Mouse (Mus musculus) left cerebral cortex, postnatal 36 days (tissue): ENCODE measurements around the gene Sept9. TPM values are rescaled to one million over a fixed set of nuclear protein-coding genes. Genes with fewer than 3 reads are reported as not detected.

Experiments used
- DNase-seq, 2 experiments: peaks; one replicate each; pipeline ENCODE4 v3.0.0; 2021 to 2022; ENCODE audit warnings: low spot score in 2 of 2, mixed read lengths in 1 of 2
- intact Hi-C: fragments of 180-260 bp; cut with DNase I; formaldehyde crosslinking; loops from one replicate; pipeline ENCODE4 v1.15.1; 2025
- total RNA-seq, 2 experiments: library from RNA; stranded (reverse); gene quantifications; 2 replicates each; pipeline ENCODE4 v1.2.3; 2021

The Sept9 gene
- total RNA-seq, 2 experiments from 2014 or later, result 74.3 to 77.1 TPM

GRCm38 (mm10) chr11:117256840-117257239 lies 57.4 kb downstream of the Sept9 start:
- no peak for DNase-seq
- intact Hi-C loops, result no loop called here

- intact Hi-C loops, result no loop called here
- no peak for DNase-seq
Measured at GRCm38 (mm10) chr11:117257266-117257665, 57.8 kb downstream of the Sept9 start.

- DNase-seq, result no peak
- intact Hi-C loops, result no loop called here
Measured at GRCm38 (mm10) chr11:117257842-117258241, 58.4 kb downstream of the Sept9 start.

DNA sequence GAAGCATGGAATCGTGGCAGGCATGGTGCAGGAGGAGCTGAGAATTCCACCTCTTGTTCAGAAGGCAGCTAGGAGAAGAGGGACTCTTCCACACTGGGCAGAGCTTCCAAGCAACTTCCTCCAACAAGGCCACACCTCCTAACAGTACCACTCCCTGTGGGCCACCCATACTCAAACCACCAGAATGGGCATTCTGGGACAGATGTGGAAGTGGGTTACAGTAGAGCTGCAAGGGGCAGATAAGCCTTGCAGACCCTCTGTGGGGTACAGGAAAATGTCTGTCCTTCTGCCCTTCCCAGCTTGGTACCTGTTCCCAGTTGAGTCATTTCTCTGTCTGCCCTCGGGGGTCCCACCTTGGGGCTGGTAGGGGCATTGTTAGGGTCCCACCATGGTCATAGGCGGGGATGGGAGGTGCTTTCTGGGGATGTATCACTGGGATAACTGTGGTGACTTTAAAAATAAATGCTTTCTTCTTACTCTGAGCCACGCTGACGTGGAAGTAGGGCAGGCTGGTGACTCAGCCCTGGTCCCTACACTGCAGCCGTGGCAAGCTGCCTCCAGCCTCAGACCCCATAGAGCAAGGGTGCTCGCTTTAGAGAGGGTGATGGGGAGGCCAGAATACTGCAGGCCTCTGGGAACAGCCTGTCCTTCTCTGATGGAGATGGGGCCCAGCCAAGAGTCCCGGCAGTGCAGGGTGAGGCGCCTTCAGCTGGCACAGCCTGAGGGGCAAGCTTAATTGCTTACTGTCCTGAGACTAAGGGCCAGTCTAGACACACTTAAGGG lies 59.9 kb downstream of the Sept9 start:
- intact Hi-C loops, result no loop called here
- peak; percentile 37 to 40 for DNase-seq

GRCm38 (mm10) chr11:117260631-117261030 lies 61.2 kb downstream of the Sept9 start:
- no peak for DNase-seq
- intact Hi-C loops, result no loop called here

- no peak for DNase-seq
- intact Hi-C loops, result no loop called here
Measured at GRCm38 (mm10) chr11:117263096-117263808, 63.8 kb downstream of the Sept9 start.

DNA sequence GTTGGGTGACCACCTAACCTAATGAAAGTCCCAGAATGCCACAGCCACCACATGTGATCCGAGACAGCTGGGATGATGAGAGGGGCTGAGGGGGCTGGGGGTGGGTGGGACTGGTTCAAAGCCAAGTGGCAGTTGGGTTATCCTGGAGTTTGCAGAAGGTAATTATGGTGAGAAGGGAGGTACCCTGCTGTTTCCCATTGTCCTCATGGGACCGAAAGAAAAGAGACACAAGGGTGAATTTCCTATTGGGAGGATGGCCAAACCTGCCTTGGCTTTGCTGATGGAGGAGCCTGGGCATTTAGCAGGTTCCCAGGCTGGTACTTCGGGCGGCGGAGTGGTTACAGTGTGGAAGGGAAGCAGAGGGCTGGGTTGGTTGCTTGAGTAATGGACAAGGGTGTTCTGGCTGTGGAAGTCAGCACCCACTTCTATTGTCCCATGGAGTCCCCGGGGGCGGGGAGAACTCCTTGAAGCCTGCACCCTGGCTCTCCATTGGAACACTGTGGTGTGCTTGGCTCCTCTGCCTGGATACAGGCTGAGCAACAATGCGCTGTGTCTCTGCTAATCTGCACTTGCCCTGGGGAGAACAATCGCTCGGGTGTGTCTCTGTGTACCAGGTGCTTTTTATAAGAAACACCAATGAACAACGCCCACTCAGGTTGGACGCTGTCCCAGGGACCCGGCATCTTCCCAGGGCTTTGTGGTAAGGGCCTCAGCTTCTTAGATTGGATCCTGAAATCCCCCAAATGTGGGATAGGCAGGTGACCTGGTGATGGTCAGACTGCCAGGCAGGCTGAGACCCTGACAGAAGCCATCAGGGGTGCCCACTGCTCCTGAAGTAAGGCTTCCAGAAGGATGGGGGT lies 64.9 kb downstream of the Sept9 start:
- intact Hi-C loops, result no loop called here
- DNase-seq, result peak; percentile 62 to 70

DNA sequence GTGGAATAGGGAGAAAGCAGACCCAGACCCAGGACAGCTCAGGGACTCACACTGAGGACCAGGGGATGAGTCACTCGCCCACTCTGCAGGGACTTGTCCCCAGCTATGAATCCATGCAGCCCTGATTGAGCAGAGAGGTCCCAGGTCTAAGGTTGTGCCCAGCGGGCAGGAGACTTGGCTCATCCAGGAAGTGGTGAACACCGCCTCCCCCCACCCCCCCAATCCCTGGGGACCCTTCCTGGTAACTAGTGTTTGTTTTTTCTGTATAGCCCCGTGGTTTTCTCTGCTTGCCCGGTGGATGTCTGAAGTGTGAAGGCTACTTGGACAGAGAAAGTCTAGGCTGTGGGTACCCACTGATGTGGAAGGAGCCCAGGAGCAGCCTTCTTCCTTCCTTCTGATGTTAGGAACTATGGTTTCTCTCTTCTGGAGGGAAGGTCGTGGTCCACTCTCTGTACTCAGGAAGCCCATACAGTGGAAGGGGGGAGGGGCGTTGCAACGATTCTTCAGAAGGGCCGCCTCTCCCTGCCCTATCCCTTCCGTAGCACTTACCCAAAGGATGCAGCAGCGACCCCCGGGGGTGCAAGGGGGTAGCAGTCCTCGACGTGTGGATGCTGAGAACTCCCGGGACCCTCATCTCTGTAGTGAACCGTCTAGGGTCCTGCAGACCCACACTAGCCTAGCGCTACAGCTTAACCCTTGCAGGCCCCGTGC lies 66.0 kb downstream of the Sept9 start:
- intact Hi-C loops, result no loop called here
- peak in 1 of 2 experiments; percentile 36 for DNase-seq

DNA sequence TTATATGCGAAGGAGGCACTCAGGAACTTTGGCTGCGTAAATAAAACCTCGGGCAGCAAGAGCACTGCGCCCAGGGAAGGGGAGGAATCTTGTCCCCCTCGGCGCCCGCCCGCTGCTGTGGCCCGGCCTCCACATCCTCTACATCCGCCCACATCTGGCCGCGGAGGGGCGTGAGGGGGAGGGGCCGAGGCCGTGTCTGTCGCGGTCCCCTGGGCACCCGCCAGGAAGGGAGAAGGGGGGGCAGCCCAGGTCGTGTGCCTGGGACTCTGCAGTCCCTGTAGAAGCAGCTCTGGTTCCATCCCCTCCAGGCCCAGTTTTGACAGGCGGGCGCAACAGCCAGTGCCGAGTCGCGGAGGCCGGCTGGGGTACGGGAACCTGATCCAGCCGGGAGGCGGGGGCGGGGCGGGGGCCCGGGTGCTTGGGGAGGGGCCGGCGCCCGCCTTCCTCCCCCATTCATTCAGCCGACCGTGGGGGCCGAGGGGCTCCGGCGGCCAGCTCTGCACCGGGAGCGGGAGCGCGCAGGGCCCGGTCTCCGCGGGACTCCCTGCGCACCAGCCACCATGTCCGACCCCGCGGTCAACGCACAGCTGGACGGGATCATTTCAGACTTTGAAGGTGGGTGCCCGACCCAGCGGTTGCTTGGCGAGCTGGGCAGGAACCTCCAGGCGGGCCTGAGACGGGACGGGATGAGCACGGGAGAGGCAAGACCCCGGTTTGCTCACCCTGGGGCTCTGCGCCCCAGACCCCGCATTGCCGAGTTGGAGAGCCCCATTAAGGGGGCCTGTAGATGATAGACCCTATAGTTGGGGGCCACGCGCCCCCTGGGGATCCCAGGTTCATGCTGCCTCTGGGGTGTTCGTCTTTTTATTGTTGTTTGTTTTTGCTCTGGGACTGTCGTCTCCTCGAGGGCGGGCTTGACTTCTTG lies 66.8 kb downstream of the Sept9 start:
- intact Hi-C loops, result loop anchor here (2.0 kb wide), 1 partner anchor 27 kb away; no protein-coding TSS in a partner anchor
- DNase-seq, result peak; percentile 77 to 78

DNA sequence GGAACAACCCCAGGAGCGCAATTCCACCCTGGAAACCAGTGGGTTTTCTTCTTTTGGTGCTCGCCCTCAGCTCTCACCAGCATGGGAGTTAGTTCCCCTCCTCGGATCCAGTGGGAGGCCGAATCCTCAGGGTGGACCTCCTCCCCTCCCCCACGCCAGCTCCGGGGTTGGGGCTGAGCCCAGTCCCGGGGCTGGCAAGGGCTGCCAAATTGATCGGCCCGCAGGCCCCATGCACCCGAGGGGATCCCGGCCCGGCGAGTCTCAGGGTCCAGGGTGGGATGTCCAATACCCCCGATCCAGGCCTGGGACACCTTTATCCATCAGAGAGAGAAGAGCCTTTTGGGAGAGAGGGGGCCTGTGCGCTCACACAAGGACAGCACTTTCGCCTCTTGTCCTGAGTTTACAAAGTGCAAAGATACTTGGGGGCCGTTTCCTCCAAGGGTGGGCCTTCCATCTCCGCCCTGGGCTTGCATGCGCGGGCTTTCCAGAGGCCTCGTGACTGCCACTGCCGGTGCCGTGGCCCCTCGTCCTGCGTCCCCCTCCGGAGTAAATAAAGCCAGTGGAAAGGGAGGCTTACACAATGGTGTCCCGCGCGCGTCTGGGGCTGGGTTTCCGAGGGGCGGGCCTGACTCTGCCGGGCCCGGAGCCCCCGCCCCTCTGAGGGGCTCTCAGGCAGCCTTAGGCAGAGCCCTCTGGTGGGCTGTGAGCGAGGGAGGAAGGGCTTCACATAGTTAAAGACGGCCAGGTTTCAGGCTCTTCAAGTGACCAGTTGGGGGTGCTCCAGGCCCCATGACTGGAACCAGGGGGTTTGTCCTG lies 67.7 kb downstream of the Sept9 start:
- intact Hi-C loops, result loop anchor here (2.0 kb wide), 1 partner anchor 28 kb away; no protein-coding TSS in a partner anchor
- DNase-seq, result peak; percentile 41 to 59

- DNase-seq, result no peak
- intact Hi-C loops, result loop anchor here (2.0 kb wide), 2 partner anchors 29 to 45 kb away; no protein-coding TSS in a partner anchor
Measured at GRCm38 (mm10) chr11:117267828-117268227, 68.4 kb downstream of the Sept9 start.

DNA sequence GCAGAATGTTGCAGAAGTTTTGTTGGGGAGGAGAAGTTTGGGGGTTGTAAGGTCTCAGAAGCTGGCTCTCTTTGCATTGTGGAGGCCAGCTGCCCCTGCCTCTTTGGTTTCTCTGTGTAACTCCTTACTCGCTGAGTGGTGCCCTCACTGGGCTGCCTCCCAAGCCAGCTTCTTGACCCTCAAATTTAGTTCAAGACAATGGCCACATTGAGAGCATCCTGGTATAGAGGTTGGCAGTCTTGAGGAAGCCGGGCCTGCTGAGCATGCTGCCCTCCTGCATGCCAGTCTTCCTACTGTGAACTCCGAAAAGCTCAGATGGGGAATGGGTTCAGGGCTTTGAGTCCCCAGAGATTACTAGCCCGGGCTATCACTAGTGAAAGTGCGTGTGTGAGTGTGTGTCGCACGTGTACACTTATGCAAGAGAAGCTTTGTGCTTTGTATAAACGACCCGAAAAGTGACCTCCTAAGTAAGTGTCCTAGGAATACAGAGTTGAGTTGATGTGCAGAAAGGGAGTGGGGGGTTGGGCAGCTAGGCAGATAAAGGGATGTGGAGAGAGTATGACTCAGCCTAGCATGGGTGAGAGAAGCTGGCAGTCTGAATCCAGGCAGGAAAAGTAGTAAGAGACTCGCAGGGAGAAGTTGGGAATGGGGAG lies 69.0 kb downstream of the Sept9 start:
- no peak for DNase-seq
- intact Hi-C loops, result loop anchor here (2.0 kb wide), 1 partner anchor 44 kb away; no protein-coding TSS in a partner anchor

DNA sequence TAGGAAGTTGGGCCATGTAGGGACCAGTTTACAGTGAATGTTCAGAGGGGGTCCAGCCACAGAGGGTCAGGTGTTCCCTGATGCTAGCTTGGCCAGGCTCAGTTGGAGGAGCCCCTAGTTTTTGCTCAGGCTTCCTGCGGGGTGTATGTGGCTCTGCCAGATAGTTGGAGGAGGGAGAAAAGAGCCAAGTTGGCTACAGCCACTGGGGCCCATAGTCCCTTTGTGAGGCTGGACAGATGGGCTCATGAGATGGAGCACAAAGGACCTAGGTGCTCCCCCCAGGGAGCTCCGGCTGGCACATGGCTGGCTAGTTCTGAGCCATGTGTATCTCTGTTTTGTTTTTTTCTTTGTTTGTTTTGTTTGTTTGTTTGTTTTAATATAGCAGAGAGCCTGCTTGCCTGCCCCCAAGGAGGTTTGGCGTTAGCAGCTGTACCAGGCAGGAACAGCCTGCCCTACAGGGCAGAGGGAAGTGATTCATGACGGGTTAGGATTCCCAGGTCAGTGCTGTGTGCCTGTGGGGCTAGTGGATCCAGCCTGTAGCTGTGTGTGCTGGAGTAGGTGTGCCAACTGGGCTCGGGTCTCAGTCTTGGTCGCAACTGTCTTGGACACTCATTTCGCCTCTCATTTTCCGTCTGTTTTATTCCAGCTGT lies 69.7 kb downstream of the Sept9 start:
- intact Hi-C loops, result loop anchor here (2.0 kb wide), 1 partner anchor 44 kb away; no protein-coding TSS in a partner anchor
- no peak for DNase-seq

- intact Hi-C loops, result loop anchor here (2.0 kb wide), 1 partner anchor 43 kb away; no protein-coding TSS in a partner anchor
Measured at GRCm38 (mm10) chr11:117269946-117270345, 70.5 kb downstream of the Sept9 start.

GRCm38 (mm10) chr11:117274973-117275372 lies 75.5 kb downstream of the Sept9 start:
- intact Hi-C loops, result no loop called here
- DNase-seq, result no peak

More at GRCm38 (mm10) chr11:117269946-117270345, 70.5 kb downstream of the Sept9 start:
- no peak for DNase-seq

DNA sequence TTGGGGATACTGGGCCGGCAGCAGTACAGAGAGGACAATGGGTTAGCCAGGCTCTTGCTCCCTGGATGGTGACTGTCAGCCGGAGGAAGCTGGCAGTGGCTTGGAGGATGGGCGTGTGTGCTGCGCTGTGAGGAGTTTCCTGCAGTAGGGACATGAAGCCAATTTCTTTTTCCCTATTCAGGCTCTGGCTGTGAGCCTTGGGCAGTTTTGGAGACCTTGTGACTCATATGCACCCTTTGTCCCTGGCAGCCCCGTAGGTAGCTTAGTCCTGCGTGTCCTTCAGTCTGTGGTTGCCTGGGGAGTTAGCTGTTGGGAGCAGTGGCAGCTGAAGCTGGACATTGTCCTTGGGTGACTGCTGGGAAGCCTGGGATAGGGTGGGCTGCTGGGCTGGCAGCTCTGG lies 76.5 kb downstream of the Sept9 start:
- intact Hi-C loops, result no loop called here
- DNase-seq, result no peak
